Mouse (Mus musculus) midbrain, embryonic 13.5 days (tissue): ENCODE data around the gene Ago4. TPM values are rescaled to one million over a fixed set of nuclear protein-coding genes. Genes with fewer than 3 reads are reported as not detected.
A peak's percentile ranks its signal among the peaks of the same experiment; 100 is the strongest.

Experiments
- ATAC-seq: fragments of 200-750 bp; cut with Nextera tagmentation; 2 replicates; pipeline ENCODE4 v1.8.0; 2017; ENCODE audit warnings: mild to moderate bottlenecking, moderate TSS enrichment, moderate library complexity
- H3K27ac ChIP-seq: fragments of 300-500 bp; sonication (generic); 2 replicates; pipeline ENCODE4 v1.5.1; 2015; ENCODE audit warnings: inconsistent platforms, mild to moderate bottlenecking, moderate library complexity
- H3K27me3 ChIP-seq: fragments of 300-500 bp; sonication (generic); 2 replicates; pipeline ENCODE4 v1.6.1; 2015; ENCODE audit warnings: mild to moderate bottlenecking, inconsistent platforms
- H3K36me3 ChIP-seq: fragments of 300-500 bp; sonication (generic); 2 replicates; pipeline ENCODE4 v1.6.1; 2015; ENCODE audit warnings: mild to moderate bottlenecking, inconsistent platforms
- H3K4me1 ChIP-seq: fragments of 300-500 bp; sonication (generic); replicated peaks from 2 replicates; pipeline ENCODE4 v1.6.1; 2015; ENCODE audit warnings: inconsistent platforms
- H3K4me2 ChIP-seq: fragments of 300-500 bp; sonication (generic); replicated peaks from 2 replicates; pipeline ENCODE4 v1.6.1; 2015; ENCODE audit warnings: moderate library complexity, mild to moderate bottlenecking, inconsistent platforms
- H3K4me3 ChIP-seq: fragments of 300-500 bp; sonication (generic); replicated peaks from 2 replicates; pipeline ENCODE4 v1.5.1; 2015; ENCODE audit warnings: mild to moderate bottlenecking, inconsistent platforms
- H3K9ac ChIP-seq: fragments of 300-500 bp; sonication (generic); replicated peaks from 2 replicates; pipeline ENCODE4 v1.6.1; 2015; ENCODE audit warnings: mild to moderate bottlenecking, inconsistent platforms
- H3K9me3 ChIP-seq: fragments of 300-500 bp; sonication (generic); 2 replicates; pipeline ENCODE4 v1.6.1; 2016; ENCODE audit warnings: mild to moderate bottlenecking, inconsistent platforms
- WGBS: fragments of 180-500 bp; shearing (Covaris S2); methylation state at CpG from one replicate; pipeline ENCODE4 v1.1.7; 2015; 5-methylcytosine and 5-hydroxymethylcytosine counted together
- polyA plus RNA-seq: library from polyadenylated mRNA; unstranded; fragments of >200 nt; fragmentation: Nextera tagmentation; extraction: Ambion mirVana; gene quantifications from 2 replicates; pipeline ENCODE4 v1.2.1, GENCODE M21; 2015

Ago4 gene
- 10.2 and 10.4 TPM in 2 replicates for polyA plus RNA-seq

- peaks cover 16% of the 10 kb centered on the region for H3K4me1 ChIP-seq
- WGBS: under 1% methylated on average over 110 of the region's 120 CpGs
These were observed at the start of gene Ago4 for GRCm38 (mm10) chr4:126532827-126533728. Gene Ago4 (minus strand): TSS chr4:126533472.

GRCm38 (mm10) chr4:126579077-126579476 is 45.8 kb upstream of the Ago4 start:
- no peak overlapping the region for H3K4me3 ChIP-seq
- H3K36me3 ChIP-seq: peaks cover 58% of the 10 kb centered on the region
- no peak overlapping the region for H3K9ac ChIP-seq
- no peaks in the 10 kb centered on the region for H3K27me3 ChIP-seq
- H3K27ac ChIP-seq: no peak overlapping the region
- no peak for ATAC-seq
- H3K4me1 ChIP-seq: no peaks in the 10 kb centered on the region
- 95% methylated on average over 2 of the region's 2 CpGs for WGBS
- H3K4me2 ChIP-seq: no peak overlapping the region
- H3K9me3 ChIP-seq: 0 out of 2 replicates have a peak, but pooled peaks cover 3% of the 10 kb centered on the region

More at GRCm38 (mm10) chr4:126532827-126533728, at the start of gene Ago4:
- Histone ChIP-seq H3K27ac (peak within 1 kb of the TSS; percentile 90), H3K4me2 (peak within 1 kb of the TSS; percentile 88), H3K9ac (peak within 1 kb of the TSS; percentile 97), H3K36me3 (no peaks in the 10 kb centered on the region), H3K4me3 (peak within 1 kb of the TSS; percentile 94), H3K27me3 (0 out of 2 replicates have a peak, but pooled peaks cover 3% of the 10 kb centered on the region), H3K9me3 (no peaks in the 10 kb centered on the region)
- peak; percentile 95 for ATAC-seq

- H3K4me2 ChIP-seq: no peak overlapping the region
- H3K4me3 ChIP-seq: no peak overlapping the region
- no peak overlapping the region for H3K27ac ChIP-seq
- peaks cover 66% of the 10 kb centered on the region for H3K36me3 ChIP-seq
- 0 out of 2 replicates have a peak, but pooled peaks cover 3% of the 10 kb centered on the region for H3K9me3 ChIP-seq
- H3K9ac ChIP-seq: no peak overlapping the region
- 96% methylated on average over 3 of the region's 3 CpGs for WGBS
- no peaks in the 10 kb centered on the region for H3K4me1 ChIP-seq
- H3K27me3 ChIP-seq: no peaks in the 10 kb centered on the region
- ATAC-seq: no peak
These were observed 44.6 kb upstream of the Ago4 start for GRCm38 (mm10) chr4:126577920-126578319.

- WGBS: 96% methylated on average over 5 of the region's 5 CpGs
These were observed 43.0 kb upstream of the Ago4 start for GRCm38 (mm10) chr4:126576281-126576680.

GRCm38 (mm10) chr4:126569783-126570182 is 36.5 kb upstream of the Ago4 start:
- WGBS: 95% methylated on average over 3 of the region's 3 CpGs
- no peak overlapping the region for H3K27ac ChIP-seq

More at GRCm38 (mm10) chr4:126576281-126576680, 43.0 kb upstream of the Ago4 start:
- Histone ChIP-seq H3K27ac (no peak overlapping the region), H3K4me3 (no peak overlapping the region), H3K36me3 (peaks cover 71% of the 10 kb centered on the region), H3K9me3 (0 out of 2 replicates have a peak, but pooled peaks cover 3% of the 10 kb centered on the region), H3K9ac (no peak overlapping the region), H3K4me2 (no peak overlapping the region), H3K4me1 (no peaks in the 10 kb centered on the region), H3K27me3 (no peaks in the 10 kb centered on the region)
- no peak for ATAC-seq

GRCm38 (mm10) chr4:126567243-126567642 is 34.0 kb upstream of the Ago4 start:
- WGBS: 96% methylated on average over 4 of the region's 4 CpGs
- Histone ChIP-seq H3K27me3 (no peaks in the 10 kb centered on the region), H3K4me1 (no peaks in the 10 kb centered on the region), H3K4me3 (no peak overlapping the region), H3K9ac (no peak overlapping the region), H3K36me3 (peaks cover 16% of the 10 kb centered on the region), H3K4me2 (no peak overlapping the region), H3K27ac (no peak overlapping the region), H3K9me3 (no peaks in the 10 kb centered on the region)
- ATAC-seq: no peak

More at GRCm38 (mm10) chr4:126569783-126570182, 36.5 kb upstream of the Ago4 start:
- H3K27me3 ChIP-seq: no peaks in the 10 kb centered on the region
- no peaks in the 10 kb centered on the region for H3K4me1 ChIP-seq
- 0 out of 2 replicates have a peak, but pooled peaks cover 2% of the 10 kb centered on the region for H3K9me3 ChIP-seq
- no peak overlapping the region for H3K9ac ChIP-seq
- ATAC-seq: no peak
- H3K4me2 ChIP-seq: no peak overlapping the region
- no peak overlapping the region for H3K4me3 ChIP-seq
- peaks cover 41% of the 10 kb centered on the region for H3K36me3 ChIP-seq

- 93% methylated on average over 6 of the region's 6 CpGs for WGBS
- Histone ChIP-seq H3K9me3 (no peaks in the 10 kb centered on the region), H3K27ac (no peak overlapping the region), H3K36me3 (peaks cover 20% of the 10 kb centered on the region), H3K27me3 (no peaks in the 10 kb centered on the region), H3K4me1 (no peaks in the 10 kb centered on the region), H3K9ac (no peak overlapping the region), H3K4me3 (no peak overlapping the region), H3K4me2 (no peak overlapping the region)
- ATAC-seq: no peak
These were observed 30.5 kb upstream of the Ago4 start for GRCm38 (mm10) chr4:126563798-126564197.

GRCm38 (mm10) chr4:126556809-126557711 is 23.8 kb upstream of the Ago4 start, which contains the start of gene Clspn:
Gene Clspn (plus strand): TSS chr4:126556935.
- 1% methylated on average over 54 of the region's 54 CpGs for WGBS
- H3K9me3 ChIP-seq: no peaks in the 10 kb centered on the region

GRCm38 (mm10) chr4:126554462-126554861 is 21.2 kb upstream of the Ago4 start:
- Histone ChIP-seq H3K36me3 (no peaks in the 10 kb centered on the region), H3K9me3 (no peaks in the 10 kb centered on the region), H3K27ac (no peak overlapping the region), H3K9ac (no peak overlapping the region), H3K4me2 (no peak overlapping the region), H3K27me3 (no peaks in the 10 kb centered on the region), H3K4me1 (peaks cover 8% of the 10 kb centered on the region), H3K4me3 (no peak overlapping the region)
- ATAC-seq: no peak
- WGBS: 32% methylated on average over 3 of the region's 3 CpGs

More at GRCm38 (mm10) chr4:126556809-126557711, 23.8 kb upstream of the Ago4 start, which contains the start of gene Clspn:
- H3K4me1 ChIP-seq: peaks cover 8% of the 10 kb centered on the region
- H3K9ac ChIP-seq: peak within 1 kb of the TSS; percentile 63
- no peak within 1 kb of the TSS for H3K27ac ChIP-seq
- no peaks in the 10 kb centered on the region for H3K27me3 ChIP-seq
- peak; percentile 99 for ATAC-seq
- H3K36me3 ChIP-seq: peaks cover 6% of the 10 kb centered on the region
- peak within 1 kb of the TSS; percentile 71 for H3K4me3 ChIP-seq
- peak within 1 kb of the TSS; percentile 77 for H3K4me2 ChIP-seq

GRCm38 (mm10) chr4:126553685-126554084 is 20.4 kb upstream of the Ago4 start:
- no peak overlapping the region for H3K4me2 ChIP-seq
- H3K9me3 ChIP-seq: no peaks in the 10 kb centered on the region
- 85% methylated on average over 1 of the region's 1 CpGs for WGBS
- no peak overlapping the region for H3K27ac ChIP-seq
- H3K27me3 ChIP-seq: no peaks in the 10 kb centered on the region
- H3K9ac ChIP-seq: no peak overlapping the region
- H3K36me3 ChIP-seq: no peaks in the 10 kb centered on the region
- no peak overlapping the region for H3K4me3 ChIP-seq
- peaks cover 8% of the 10 kb centered on the region for H3K4me1 ChIP-seq
- no peak for ATAC-seq

GRCm38 (mm10) chr4:126553105-126553504 is 19.8 kb upstream of the Ago4 start:
- no peak overlapping the region for H3K4me3 ChIP-seq
- no peak overlapping the region for H3K4me2 ChIP-seq
- H3K27ac ChIP-seq: no peak overlapping the region
- WGBS: 63% methylated on average over 8 of the region's 8 CpGs
- H3K9ac ChIP-seq: no peak overlapping the region
- peaks cover 8% of the 10 kb centered on the region for H3K4me1 ChIP-seq
- ATAC-seq: no peak
- H3K9me3 ChIP-seq: no peaks in the 10 kb centered on the region
- no peaks in the 10 kb centered on the region for H3K27me3 ChIP-seq
- no peaks in the 10 kb centered on the region for H3K36me3 ChIP-seq
